Mouse (Mus musculus) liver, embryonic 16.5 days (tissue): ENCODE measurements around the gene Sesn1. TPM values are rescaled to one million over a fixed set of nuclear protein-coding genes. Genes with fewer than 3 reads are reported as not detected.

ENCODE experiments used
- ATAC-seq: fragments of 200-750 bp; cut with Nextera tagmentation; 2 replicates; pipeline ENCODE4 v1.8.0; 2017; ENCODE audit warnings: low read depth, mild to moderate bottlenecking, moderate number of reproducible peaks, moderate library complexity
- H3K27ac ChIP-seq: fragments of 300-500 bp; sonication (generic); 2 replicates; pipeline ENCODE4 v1.5.1; 2014; ENCODE audit warnings: mild to moderate bottlenecking, low read length
- H3K27me3 ChIP-seq: fragments of 300-500 bp; sonication (generic); 2 replicates; pipeline ENCODE4 v1.6.1; 2014; ENCODE audit warnings: low read depth, low read length, mixed read lengths; ENCODE audit not compliant: control insufficient read depth, insufficient read depth
- H3K36me3 ChIP-seq: fragments of 300-500 bp; sonication (generic); 2 replicates; pipeline ENCODE4 v1.6.1; 2014; ENCODE audit warnings: mild to moderate bottlenecking; ENCODE audit not compliant: control insufficient read depth, insufficient read depth
- H3K4me1 ChIP-seq: fragments of 300-500 bp; sonication (generic); 2 replicates; pipeline ENCODE4 v1.6.1; 2014; ENCODE audit warnings: low read depth, low read length, mixed read lengths; ENCODE audit not compliant: control insufficient read depth
- H3K4me2 ChIP-seq: fragments of 300-500 bp; sonication (generic); 2 replicates; pipeline ENCODE4 v1.6.1; 2014; ENCODE audit warnings: low read depth, low read length, mixed read lengths
- H3K4me3 ChIP-seq: fragments of 300-500 bp; sonication (generic); 2 replicates; pipeline ENCODE4 v1.5.1; 2014; ENCODE audit warnings: low read depth, mild to moderate bottlenecking, low read length
- H3K9ac ChIP-seq: fragments of 300-500 bp; sonication (generic); 2 replicates; pipeline ENCODE4 v1.6.1; 2014; ENCODE audit warnings: low read depth, low read length
- H3K9me3 ChIP-seq: fragments of 300-500 bp; sonication (generic); replicated peaks from 2 replicates; pipeline ENCODE4 v1.6.1; 2016; ENCODE audit warnings: low read length; ENCODE audit not compliant: control insufficient read depth
- WGBS: fragments of 180-500 bp; shearing (Covaris S2); extraction: QIAGEN DNeasy Blood & Tissue Kit; methylation state at CpG from one replicate; pipeline ENCODE4 v1.1.7; 2014; ENCODE audit not compliant: insufficient replicate concordance; 5-methylcytosine and 5-hydroxymethylcytosine counted together
- polyA plus RNA-seq: library from polyadenylated mRNA; unstranded; fragments of >200 nt; fragmentation: Nextera tagmentation; extraction: Ambion mirVana; gene quantifications from 2 replicates; pipeline ENCODE4 v1.2.1, GENCODE M21; 2015

The Sesn1 gene
- polyA plus RNA-seq, 1 experiment from 2014 or later: 20.1 TPM

DNA sequence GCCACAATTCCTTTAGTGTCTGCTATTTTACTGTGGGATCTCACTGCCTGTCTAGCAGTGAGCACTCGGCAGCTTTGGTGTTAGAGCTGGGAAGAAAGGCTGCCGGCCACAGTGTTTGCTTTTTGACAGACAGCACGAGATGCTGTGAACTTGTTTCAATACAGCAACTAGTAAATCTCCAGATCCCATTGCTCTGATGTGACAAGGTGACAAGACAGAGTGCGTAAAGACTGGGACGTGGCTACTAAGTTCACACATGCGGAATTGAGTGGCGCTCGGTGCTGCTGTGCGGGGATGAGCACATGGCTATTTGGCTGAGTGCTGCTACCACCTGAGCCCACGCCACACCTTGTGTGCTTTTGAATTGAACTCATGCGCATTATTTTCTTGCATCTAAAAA, 97.7 kb downstream of the Sesn1 start:
- Histone ChIP-seq H3K4me1 (peaks cover 27% of the 10 kb centered on the region), H3K9me3 (no peaks in the 10 kb centered on the region), H3K27me3 (no peaks in the 10 kb centered on the region), H3K4me3 (no peak overlapping the region), H3K9ac (no peak overlapping the region), H3K36me3 (peaks cover 22% of the 10 kb centered on the region), H3K4me2 (no peak overlapping the region), H3K27ac (no peak overlapping the region)
- ATAC-seq: no peak
- 87% methylated on average over 11 of the region's 11 CpGs for WGBS

- H3K27me3 ChIP-seq: no peaks in the 10 kb centered on the region
- H3K4me3 ChIP-seq: no peak overlapping the region
- peaks cover 32% of the 10 kb centered on the region for H3K4me1 ChIP-seq
- no peak overlapping the region for H3K4me2 ChIP-seq
- ATAC-seq: no peak
- no peak overlapping the region for H3K9ac ChIP-seq
- no peak overlapping the region for H3K27ac ChIP-seq
- H3K36me3 ChIP-seq: peaks cover 19% of the 10 kb centered on the region
- 86% methylated on average over 4 of the region's 4 CpGs for WGBS
- H3K9me3 ChIP-seq: no peaks in the 10 kb centered on the region
Measured at GRCm38 (mm10) chr10:41907950-41908349, 98.2 kb downstream of the Sesn1 start.

GRCm38 (mm10) chr10:41908899-41909298, 99.2 kb downstream of the Sesn1 start:
- 85% methylated on average over 6 of the region's 6 CpGs for WGBS
- H3K27ac ChIP-seq: no peak overlapping the region
- no peak overlapping the region for H3K4me2 ChIP-seq
- H3K9me3 ChIP-seq: no peaks in the 10 kb centered on the region
- no peak overlapping the region for H3K9ac ChIP-seq
- H3K4me1 ChIP-seq: peaks cover 40% of the 10 kb centered on the region
- ATAC-seq: no peak
- H3K27me3 ChIP-seq: no peaks in the 10 kb centered on the region
- H3K36me3 ChIP-seq: peaks cover 19% of the 10 kb centered on the region
- H3K4me3 ChIP-seq: no peak overlapping the region

- H3K4me3 ChIP-seq: peak overlapping the region; percentile 12
- 39% methylated on average over 8 of the region's 8 CpGs for WGBS
- H3K27me3 ChIP-seq: no peaks in the 10 kb centered on the region
- peak overlapping the region; percentile 59 for H3K4me2 ChIP-seq
- peaks cover 2% of the 10 kb centered on the region for H3K36me3 ChIP-seq
- peak; percentile 99 for ATAC-seq
- H3K9ac ChIP-seq: no peak overlapping the region; the same call in 1 of the 2 replicates
- no peaks in the 10 kb centered on the region for H3K9me3 ChIP-seq
- H3K27ac ChIP-seq: peak overlapping the region; percentile 81
- peaks cover 42% of the 10 kb centered on the region for H3K4me1 ChIP-seq
Measured at GRCm38 (mm10) chr10:41912290-41912994, 102.7 kb downstream of the Sesn1 start.

DNA sequence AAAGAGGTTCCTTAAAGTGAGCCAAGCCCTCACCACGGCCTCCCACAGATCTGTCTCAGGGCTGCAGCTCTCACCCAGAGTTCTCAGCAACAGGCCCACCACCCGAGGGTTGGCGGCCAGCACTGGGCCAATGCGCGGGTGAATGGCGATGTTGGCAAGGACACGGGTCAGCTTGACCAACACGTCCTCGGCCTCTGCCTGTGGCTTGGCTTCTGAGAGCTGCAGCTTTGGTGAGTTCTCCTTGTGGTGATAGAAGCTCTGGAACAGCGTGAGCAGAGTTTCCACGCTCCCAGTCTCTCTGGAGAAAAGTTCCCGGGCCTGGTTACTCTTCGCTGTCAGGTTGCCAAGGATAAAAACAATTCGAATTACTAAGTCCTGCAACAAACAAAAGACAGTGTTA, 117.0 kb downstream of the Sesn1 start:
- no peak overlapping the region for H3K9ac ChIP-seq
- no peak overlapping the region for H3K4me3 ChIP-seq
- ATAC-seq: no peak
- H3K36me3 ChIP-seq: no peaks in the 10 kb centered on the region
- H3K27ac ChIP-seq: no peak overlapping the region
- no peaks in the 10 kb centered on the region for H3K27me3 ChIP-seq
- no peaks in the 10 kb centered on the region for H3K4me1 ChIP-seq
- H3K4me2 ChIP-seq: no peak overlapping the region
- 74% methylated on average over 14 of the region's 14 CpGs for WGBS
- H3K9me3 ChIP-seq: no peaks in the 10 kb centered on the region

- Histone ChIP-seq H3K4me3 (no peak overlapping the region), H3K4me1 (no peaks in the 10 kb centered on the region), H3K27ac (no peak overlapping the region), H3K9me3 (no peaks in the 10 kb centered on the region), H3K4me2 (no peak overlapping the region), H3K27me3 (peaks cover 7% of the 10 kb centered on the region), H3K9ac (no peak overlapping the region), H3K36me3 (no peaks in the 10 kb centered on the region)
- 62% methylated on average over 4 of the region's 4 CpGs for WGBS
- no peak for ATAC-seq
Measured at GRCm38 (mm10) chr10:41930966-41931365, 121.2 kb downstream of the Sesn1 start.

DNA sequence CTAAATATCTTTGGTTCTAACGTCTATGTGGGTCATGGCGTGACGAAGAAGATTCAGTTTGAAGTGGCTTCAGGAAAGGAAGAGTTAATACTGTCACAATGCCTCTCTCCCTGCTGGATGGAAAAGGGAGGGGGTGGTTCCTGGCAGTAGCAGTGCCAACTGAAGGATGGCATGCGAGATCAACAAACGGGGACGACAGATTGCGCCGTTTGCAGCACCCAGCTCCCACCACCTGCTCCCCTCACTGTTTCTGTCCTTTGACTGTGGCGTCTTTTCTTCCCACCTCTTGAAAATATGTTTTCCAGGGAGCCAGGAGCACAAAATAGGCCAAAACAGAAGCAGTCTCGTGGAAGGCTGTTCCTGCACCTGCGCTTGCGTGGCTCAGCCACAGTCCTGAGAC, 122.2 kb downstream of the Sesn1 start:
- 79% methylated on average over 12 of the region's 12 CpGs for WGBS
- Histone ChIP-seq H3K9me3 (no peaks in the 10 kb centered on the region), H3K9ac (no peak overlapping the region), H3K27ac (no peak overlapping the region), H3K4me2 (no peak overlapping the region), H3K36me3 (no peaks in the 10 kb centered on the region), H3K4me1 (peaks cover 3% of the 10 kb centered on the region), H3K4me3 (no peak overlapping the region), H3K27me3 (peaks cover 7% of the 10 kb centered on the region)
- ATAC-seq: no peak

DNA sequence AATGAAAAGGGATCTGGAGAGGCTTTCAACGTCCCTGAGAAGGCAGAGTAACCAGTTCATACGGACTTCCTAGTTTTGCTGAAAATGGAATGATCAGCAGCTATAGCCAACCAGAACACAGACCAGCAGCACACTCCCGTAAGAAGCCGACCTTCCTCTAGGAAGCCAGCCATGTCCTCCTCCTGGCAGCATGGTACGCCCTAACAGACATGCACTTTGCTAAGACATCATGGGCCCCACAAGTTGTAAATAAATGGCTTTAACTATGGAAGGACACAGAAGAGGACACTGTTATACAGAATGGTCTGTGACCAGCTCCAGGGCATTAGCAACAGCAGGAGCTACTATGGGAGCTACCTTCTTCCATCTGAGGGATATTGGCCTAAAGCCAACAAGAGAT, 123.2 kb downstream of the Sesn1 start:
- WGBS: 72% methylated on average over 5 of the region's 5 CpGs
- H3K9me3 ChIP-seq: no peaks in the 10 kb centered on the region
- H3K9ac ChIP-seq: no peak overlapping the region
- ATAC-seq: no peak
- H3K4me2 ChIP-seq: no peak overlapping the region
- no peak overlapping the region for H3K27ac ChIP-seq
- peaks cover 7% of the 10 kb centered on the region for H3K27me3 ChIP-seq
- H3K4me1 ChIP-seq: peaks cover 3% of the 10 kb centered on the region
- H3K4me3 ChIP-seq: no peak overlapping the region
- H3K36me3 ChIP-seq: no peaks in the 10 kb centered on the region

DNA sequence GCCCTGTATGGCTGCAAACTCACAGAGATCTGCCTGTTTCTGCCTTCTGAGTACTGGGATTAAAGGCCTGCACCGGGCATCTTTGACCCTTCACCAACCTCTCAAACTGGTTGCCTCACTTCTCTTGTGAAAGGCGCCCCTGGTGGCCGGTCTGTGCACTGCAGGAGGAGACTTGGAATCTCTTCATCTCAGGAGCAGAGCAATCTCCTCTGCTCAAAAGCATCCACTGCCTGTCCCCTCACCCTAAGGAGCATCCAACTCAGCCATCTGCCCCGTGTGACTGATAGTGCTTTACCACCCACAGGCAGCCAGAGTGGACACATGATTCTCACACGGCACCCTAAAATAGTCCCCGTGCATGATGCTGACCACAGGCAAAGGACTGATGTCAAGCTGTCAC, 123.8 kb downstream of the Sesn1 start:
- Histone ChIP-seq H3K27me3 (peaks cover 7% of the 10 kb centered on the region), H3K27ac (no peak overlapping the region), H3K4me2 (no peak overlapping the region), H3K9me3 (no peaks in the 10 kb centered on the region), H3K9ac (no peak overlapping the region), H3K4me1 (peaks cover 3% of the 10 kb centered on the region), H3K4me3 (no peak overlapping the region), H3K36me3 (no peaks in the 10 kb centered on the region)
- ATAC-seq: no peak
- 40% methylated on average over 6 of the region's 6 CpGs for WGBS
